Mouse (Mus musculus) limb, embryonic 10.5 days (tissue): ENCODE measurements around the gene Cenph. TPM values are rescaled to one million over a fixed set of nuclear protein-coding genes. Genes with fewer than 3 reads are reported as not detected.

ENCODE experiments used
- polyA plus RNA-seq: library from polyadenylated mRNA; unstranded; fragments of >200 nt; fragmentation: Nextera tagmentation; extraction: Ambion mirVana; gene quantifications from 2 replicates; pipeline ENCODE4 v1.2.1, GENCODE M21; 2016

Cenph gene
- polyA plus RNA-seq, 1 experiment from 2014 or later: 72.3 TPM

Other genes with a start within 250 kb of the Cenph start
- gene Ocln, start 223.2 kb downstream of the Cenph start, polyA plus RNA-seq: 1.3 and 1.8 TPM in 2 replicates
- 3.0 and 3.5 TPM in 2 replicates for gene Marveld2, start 158.9 kb downstream of the Cenph start, polyA plus RNA-seq
- gene Ak6, start 124.9 kb downstream of the Cenph start, polyA plus RNA-seq: 361 and 370 TPM in 2 replicates
- 23.8 and 25.8 TPM in 2 replicates for gene Rad17, start 124.8 kb downstream of the Cenph start, polyA plus RNA-seq
- 21.4 and 23.0 TPM in 2 replicates for gene Taf9, start 124.3 kb downstream of the Cenph start, polyA plus RNA-seq
- 3.7 and 4.1 TPM in 2 replicates for gene Ccdc125, start 106.2 kb downstream of the Cenph start, polyA plus RNA-seq
- gene Cdk7, start 45.0 kb downstream of the Cenph start, polyA plus RNA-seq: 116 and 117 TPM in 2 replicates
- 97.0 and 114 TPM in 2 replicates for gene Mrps36, start 31.2 kb downstream of the Cenph start, polyA plus RNA-seq
- gene Ccnb1, start 10.7 kb upstream of the Cenph start, polyA plus RNA-seq: 406 and 409 TPM in 2 replicates
- 44.8 and 45.2 TPM in 2 replicates for gene Slc30a5, start 57.5 kb upstream of the Cenph start, polyA plus RNA-seq